Mouse (Mus musculus) B cell, adult 2 months (primary cell): ENCODE measurements at regions not wholly inside any gene's neighbourhood (a gene's known extent, or its start where the extent isn't known, plus 50 kb on each side); places are given as distances from the start of the nearest gene placed in this dataset.

Experiments used
- DNase-seq, 2 experiments: peaks; one replicate each; pipeline ENCODE4 v3.0.0; 2022

GRCm38 (mm10) chrX:161487691-161488090 is 200.4 kb downstream of the Gm15262 start:
- DNase-seq = no peak

DNA sequence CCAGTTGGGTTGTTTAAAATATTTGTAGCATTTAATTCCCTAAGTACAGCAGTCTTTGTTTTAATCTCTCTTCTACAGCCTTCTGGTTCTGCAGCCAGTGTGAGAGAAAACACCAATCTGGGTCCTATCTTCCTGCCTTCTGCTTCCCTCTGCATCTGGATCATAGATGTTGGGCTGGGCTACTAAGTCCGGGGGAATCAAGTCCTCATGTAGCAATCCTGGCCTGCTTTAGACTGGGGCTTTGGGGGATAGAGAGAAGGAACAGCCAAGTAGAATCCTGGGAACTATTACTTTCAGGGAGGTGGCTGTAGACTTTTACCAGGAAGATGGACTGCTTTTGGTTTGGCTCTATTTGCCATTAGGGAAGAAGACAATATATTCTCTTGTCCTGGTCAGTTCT is 205.5 kb upstream of the Rai2 start:
- no peak for DNase-seq

- DNase-seq = no peak
Observed at GRCm38 (mm10) chrX:161523432-161524256, 193.2 kb upstream of the Rai2 start.

- DNase-seq = no peak
Observed at GRCm38 (mm10) chrX:161524257-161524646, 192.6 kb upstream of the Rai2 start.

DNA sequence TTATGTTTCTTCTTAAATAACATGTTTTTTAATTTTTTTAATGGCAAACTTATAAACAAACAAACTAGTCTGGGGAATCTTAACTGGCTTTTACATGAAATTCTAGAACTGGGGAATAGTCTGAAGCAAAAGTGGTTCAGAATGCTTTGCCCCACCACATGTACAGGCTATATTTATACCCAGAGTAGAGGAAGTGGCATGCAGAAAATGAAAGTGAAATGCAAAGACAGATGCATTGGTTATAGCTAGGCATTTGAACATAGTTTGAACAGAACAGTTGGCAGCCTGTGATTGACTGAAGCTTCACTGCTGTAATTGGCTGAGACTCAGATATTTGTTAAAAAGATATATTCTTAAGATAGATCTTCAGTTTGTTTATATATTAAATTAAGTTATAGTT is 179.6 kb upstream of the Rai2 start:
- peak in 1 of 2 experiments; percentile 21 for DNase-seq

DNA sequence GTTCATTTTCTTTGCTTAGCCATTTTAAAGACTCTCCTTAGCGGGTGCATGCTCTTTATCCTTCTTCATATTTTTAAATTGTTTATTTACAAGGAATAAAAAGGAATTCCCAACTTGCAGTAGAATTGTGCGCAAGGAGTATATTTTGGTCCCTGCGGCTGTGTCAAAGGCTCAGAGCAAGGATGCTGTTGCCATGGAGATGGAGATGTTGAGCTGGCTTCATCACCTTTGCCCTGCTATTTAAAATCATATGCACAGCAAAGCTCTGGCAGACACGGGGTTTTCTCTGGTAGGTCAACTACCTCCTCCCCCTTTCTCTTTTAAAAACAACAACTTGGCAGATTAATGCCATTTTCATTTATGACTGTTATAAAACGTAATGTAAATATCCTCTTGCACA is 160.0 kb upstream of the Rai2 start:
- no peak for DNase-seq

GRCm38 (mm10) chrX:161558511-161558910 is 158.4 kb upstream of the Rai2 start:
- no peak for DNase-seq

DNA sequence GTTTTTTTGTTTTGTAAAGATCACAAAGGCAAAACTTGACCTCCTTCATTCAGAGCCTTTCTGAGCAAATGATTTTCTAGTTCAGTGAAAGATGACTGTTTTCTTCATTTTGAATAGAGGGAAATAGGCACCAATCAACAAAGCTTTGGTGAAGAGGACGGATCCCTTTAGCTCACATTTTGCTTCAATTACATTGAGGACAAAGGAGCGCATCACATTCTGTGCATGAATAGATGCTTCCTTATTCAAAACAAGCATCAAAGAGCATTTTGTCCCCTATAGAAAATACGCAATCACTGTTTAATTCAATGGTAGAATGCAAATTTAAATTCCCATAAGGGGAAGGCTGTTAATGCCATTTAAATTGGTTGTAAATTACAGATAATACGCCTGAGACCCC is 150.4 kb upstream of the Rai2 start:
- DNase-seq = no peak

- no peak for DNase-seq
Observed at GRCm38 (mm10) chrX:161582019-161582659, 134.7 kb upstream of the Rai2 start.

GRCm38 (mm10) chrX:161583872-161584271 is 133.0 kb upstream of the Rai2 start:
- DNase-seq = no peak

GRCm38 (mm10) chrX:161633869-161634268 is 83.0 kb upstream of the Rai2 start:
- no peak for DNase-seq

GRCm38 (mm10) chrX:161634342-161634741 is 82.5 kb upstream of the Rai2 start:
- no peak for DNase-seq

- DNase-seq = no peak
Observed at GRCm38 (mm10) chrX:161635678-161636077, 81.2 kb upstream of the Rai2 start.

DNA sequence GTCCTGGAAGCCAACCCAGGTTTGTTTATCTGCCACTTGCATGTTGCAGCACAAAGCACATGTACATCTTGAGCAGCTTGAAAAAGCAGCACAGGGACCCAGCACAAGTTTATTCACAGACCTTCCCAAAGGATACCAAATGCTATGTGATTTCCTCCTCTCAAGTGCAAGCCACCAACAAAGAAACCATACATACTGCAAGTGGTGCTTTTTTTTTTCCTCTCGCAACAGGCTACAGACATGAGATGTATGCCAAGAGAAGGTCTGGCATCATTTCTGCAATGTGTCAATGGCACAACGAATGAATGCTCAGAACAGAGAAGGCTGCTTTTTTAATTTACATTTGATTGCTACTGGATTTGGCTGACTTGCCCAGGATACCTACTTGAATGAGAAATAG is 63.8 kb upstream of the Rai2 start:
- no peak for DNase-seq

GRCm38 (mm10) chrX:161660106-161660505 is 56.8 kb upstream of the Rai2 start:
- DNase-seq = no peak

- no peak for DNase-seq
Observed at GRCm38 (mm10) chrX:161661936-161662335, 54.9 kb upstream of the Rai2 start.
